In genomic region chr15:62253724-62254123, GRCm38 (mm10) we compare ENCODE assay signal across 23 mouse cellular contexts.
DNase-seq lines count a peak whose midpoint lies in the region; ATAC-seq and TF ChIP-seq lines count a peak whose summit lies in the region.
"Had no signal": no experiment of that assay in that cellular context is flagged by ENCODE, and none has a peak within 500 bp of the region (broad histone marks: within the 10 kb centered on the region; RNA-seq: fewer than 3 reads in every experiment).

No protein-coding gene starts in this region.

- no peaks in the 10 kb centered on the region for H3K36me3 ChIP-seq in heart, postnatal 0 days (replicated peaks; ENCODE audit: control insufficient read depth, insufficient read depth, low read length)
- H3K36me3 ChIP-seq in CH12.LX (replicated peaks in 1 of 2; ENCODE audit: control insufficient read depth in 1 of 2, insufficient read depth in 1 of 2, low read length in 1 of 2), result peaks cover 34 to 80% of the 10 kb centered on the region in 2 experiments
- peaks cover 11 to 30% of the 10 kb centered on the region in 2 experiments for H3K36me3 ChIP-seq in MEL (ENCODE audit: control insufficient read depth in 1 of 2, insufficient read depth in 2 of 2, low read length in 2 of 2)

- no peak overlapping the region for H3K4me3 ChIP-seq in heart, postnatal 0 days (ENCODE audit: low read depth, low read length)
- H3K4me3 ChIP-seq in CH12.LX (replicated peaks in 1 of 3; ENCODE audit: low read depth in 2 of 3, low read length in 2 of 3, poor library complexity in 1 of 3) (no peak overlapping the region), MEL (ENCODE audit: control insufficient read depth in 1 of 2, insufficient read depth in 1 of 2, low read depth in 2 of 2, low read length in 2 of 2) (no peak overlapping the region)

- DNase-seq in heart, adult 11 months, result peak; percentile 19
- no peak for DNase-seq in heart, adult 18-20 months
- peak; percentile 40 for DNase-seq in heart, postnatal 0 days (ENCODE audit: low spot score)
- DNase-seq in heart, postnatal 14 days, result no peak
- DNase-seq in CH12.LX (ENCODE audit: extremely low read depth) (no peak), MEL (ENCODE audit: low read depth, low spot score) (no peak)
- no peak for DNase-seq in thymus, postnatal 25 days
- no peak for DNase-seq in testis, postnatal 14 days (ENCODE audit: low spot score)
- DNase-seq: adrenal gland, adult 2 months; adrenal gland, adult 8-10 months; adrenal gland, postnatal 10 days; adrenal gland, postnatal 14 days; adrenal gland, postnatal 25 days; adrenal gland, postnatal 36 days; B cell, adult 2 months; cerebellum, adult 11 months; cerebellum, adult 11-12 months; cerebellum, adult 18-20 months; cerebellum, adult 2 months had no signal

- no peak overlapping the region for H3K9ac ChIP-seq in heart, postnatal 0 days (replicated peaks; ENCODE audit: low read depth, low read length)
- H3K9ac ChIP-seq in CH12.LX (ENCODE audit: insufficient read depth, low read depth) (no peak overlapping the region), MEL (ENCODE audit: control insufficient read depth, low read depth, low read length, poor library complexity, severe bottlenecking) (no peak overlapping the region)

- H3K79me2 ChIP-seq in CH12.LX (replicated peaks; ENCODE audit: control insufficient read depth, extremely low read depth, insufficient read depth, poor library complexity, severe bottlenecking) (peaks cover 4% of the 10 kb centered on the region), MEL (ENCODE audit: control insufficient read depth, insufficient read depth, low read length, poor library complexity) (no peaks in the 10 kb centered on the region)

- dilution Hi-C loops in CH12.LX (cut with MboI; ENCODE audit: extremely low pct_ligation_motif_present, extremely low pct_unique_long_range_greater_than_20kb, low sequenced_read_pairs), result no loop called here

- 37% methylated on average over 4 of the region's 4 CpGs for WGBS in heart, postnatal 0 days

- H3K27ac ChIP-seq in heart, postnatal 0 days (ENCODE audit: low read depth), result peak overlapping the region; percentile 47
- no peak overlapping the region; the same call in 1 of the 2 replicates for H3K27ac ChIP-seq in CH12.LX (ENCODE audit: insufficient read depth, low read depth)
- H3K27ac ChIP-seq in MEL (ENCODE audit: control insufficient read depth, low read depth, low read length), result no peak overlapping the region

- peak; percentile 40; the same call in 1 of the 2 replicates for TF ChIP-seq EP300 in heart, postnatal 0 days (IDR thresholded peaks at IDR 0.05; ENCODE audit: low read depth)
- TF ChIP-seq EP300 in CH12.LX (IDR thresholded peaks at IDR 0.05; ENCODE audit: low read length) (no peak), MEL (IDR thresholded peaks at IDR 0.05; ENCODE audit: low read depth in 1 of 2, low read length in 2 of 2) (no peak)

- no peaks in the 10 kb centered on the region for H3K9me3 ChIP-seq in heart, postnatal 0 days (replicated peaks; ENCODE audit: control insufficient read depth, low read length)
- H3K9me3 ChIP-seq in CH12.LX (replicated peaks; ENCODE audit: low read length) (peaks cover 16% of the 10 kb centered on the region), MEL (replicated peaks; ENCODE audit: insufficient read depth, low read length) (no peaks in the 10 kb centered on the region)
- H3K9me3 ChIP-seq: G1E had no signal

- TF ChIP-seq POLR2A in CH12.LX (IDR thresholded peaks at IDR 0.05; ENCODE audit: low read depth, low read length), result no peak
- no peak for TF ChIP-seq POLR2A in MEL (IDR thresholded peaks at IDR 0.05; ENCODE audit: control insufficient read depth in 1 of 2, insufficient read depth in 1 of 2, low read depth in 1 of 2, low read length in 2 of 2, poor library complexity in 1 of 2)

- H3K27me3 ChIP-seq in heart, postnatal 0 days (ENCODE audit: control insufficient read depth, insufficient read depth, low read length), result no peaks in the 10 kb centered on the region
- no peaks in the 10 kb centered on the region for H3K27me3 ChIP-seq in CH12.LX (replicated peaks)
- H3K27me3 ChIP-seq in MEL (ENCODE audit: control insufficient read depth in 1 of 2, insufficient read depth in 2 of 2, low read length in 2 of 2), result no peaks in the 10 kb centered on the region
- H3K27me3 ChIP-seq: Patski had no signal

- ATAC-seq in heart, postnatal 0 days (ENCODE audit: insufficient read depth, low read depth), result peak; percentile 73
- ATAC-seq: activated CD4-positive, CD25-positive, alpha-beta regulatory T cell, adult 4 months; CD4-positive, CD25-positive, alpha-beta regulatory T cell, adult 4 months; Patski had no signal

- TF ChIP-seq RAD21 in CH12.LX (IDR thresholded peaks at IDR 0.05; ENCODE audit: low read depth, low read length) (no peak), MEL (IDR thresholded peaks at IDR 0.05; ENCODE audit: low read depth, low read length) (no peak)

- no peak overlapping the region for H3K4me2 ChIP-seq in heart, postnatal 0 days (ENCODE audit: low read depth, low read length)
- H3K4me2 ChIP-seq in CH12.LX (ENCODE audit: insufficient read depth, low read depth, poor library complexity, severe bottlenecking), result no peak overlapping the region

- intact Hi-C loops in heart, postnatal 14 days (cut with DNase I), result no loop called here

- H3K4me1 ChIP-seq in heart, postnatal 0 days (ENCODE audit: control insufficient read depth, insufficient read depth), result peaks cover 8% of the 10 kb centered on the region; the same call in 1 of the 2 replicates
- H3K4me1 ChIP-seq in CH12.LX (ENCODE audit: control insufficient read depth in 1 of 2, insufficient read depth in 2 of 2) (peaks cover 39 to 87% of the 10 kb centered on the region in 2 experiments), MEL (ENCODE audit: control insufficient read depth in 1 of 2, insufficient read depth in 2 of 2, low read length in 2 of 2) (no peaks in the 10 kb centered on the region)

- no peak for TF ChIP-seq CTCF in heart, postnatal 0 days (IDR thresholded peaks at IDR 0.05; ENCODE audit: low read depth)
- TF ChIP-seq CTCF in CH12.LX (conservative IDR thresholded peaks at IDR 0.05 in 1 of 2, IDR thresholded peaks at IDR 0.05 in 1 of 2; ENCODE audit: low read depth in 2 of 2, low read length in 2 of 2) (no peak), MEL (IDR thresholded peaks at IDR 0.05 in 2 of 3, conservative IDR thresholded peaks at IDR 0.05 in 1 of 3; ENCODE audit: control insufficient read depth in 1 of 3, insufficient read depth in 1 of 3, low read depth in 2 of 3, low read length in 3 of 3, poor library complexity in 1 of 3, severe bottlenecking in 1 of 3) (no peak)

- in situ Hi-C loops in CH12.LX (cut with MboI; ENCODE audit: low pct_ligation_motif_present, low pct_unique_long_range_greater_than_20kb, low sequenced_read_pairs), result loop anchor here (25.0 kb wide), 1 partner anchor 841 kb away; no protein-coding TSS in a partner anchor

TF ChIP-seq in CH12.LX, 34 proteins besides CTCF, POLR2A, EP300 and RAD21:
- TF ChIP-seq POLR2AphosphoS2 (IDR thresholded peaks at IDR 0.05; ENCODE audit: low read depth, low read length) (peak; percentile 16; the same call in 1 of the 2 replicates), E2F4 (IDR thresholded peaks at IDR 0.05; ENCODE audit: insufficient replicate concordance, low read depth, low read length) (no peak)
TF ChIP-seq in CH12.LX: peak in this region for 1.

TF ChIP-seq in MEL, 35 proteins besides CTCF, POLR2A, EP300 and RAD21:
- no peak for TF ChIP-seq ELF1 (IDR thresholded peaks at IDR 0.05; ENCODE audit: low read depth, low read length)
- TF ChIP-seq MAFK (IDR thresholded peaks at IDR 0.05; ENCODE audit: borderline replicate concordance, low read depth, low read length), result no peak
- 0 out of 2 replicates have a peak, but pooled peaks have one; percentile 8 for TF ChIP-seq SMC3 (IDR thresholded peaks at IDR 0.05; ENCODE audit: low read depth, low read length)
- no peak; the same call in 1 of the 2 replicates for TF ChIP-seq CHD2 (IDR thresholded peaks at IDR 0.05; ENCODE audit: low read length)
- no peak for TF ChIP-seq ZKSCAN1 (IDR thresholded peaks at IDR 0.05; ENCODE audit: low read depth, low read length)
- no peak for TF ChIP-seq GATA1 (IDR thresholded peaks at IDR 0.05; ENCODE audit: low read depth, low read length)
- TF ChIP-seq ETS1 (IDR thresholded peaks at IDR 0.05; ENCODE audit: low read depth, low read length), result no peak
- TF ChIP-seq TBP (IDR thresholded peaks at IDR 0.05; ENCODE audit: low read depth, low read length), result no peak
- TF ChIP-seq MEF2A (IDR thresholded peaks at IDR 0.05; ENCODE audit: extremely low read depth, insufficient replicate concordance, low read depth, low read length, poor library complexity, severe bottlenecking), result no peak
- peak; percentile 89 for TF ChIP-seq POLR2AphosphoS2 (IDR thresholded peaks at IDR 0.05; ENCODE audit: low read length)
- no peak for TF ChIP-seq E2F4 (IDR thresholded peaks at IDR 0.05; ENCODE audit: borderline replicate concordance, low read depth, low read length)
- TF ChIP-seq ZMIZ1 (IDR thresholded peaks at IDR 0.05; ENCODE audit: low read depth, low read length), result 0 out of 2 replicates have a peak, but pooled peaks have one; percentile 14
TF ChIP-seq in MEL: peak in this region for 3.

Comparison
In these comparisons a context has a peak if more than half of its experiments do, and no peak if none do; other contexts are left out.
1. DNase-seq: peak in heart, adult 11 months (single experiment) and heart, postnatal 0 days (single experiment); none in heart, adult 18-20 months (0 of 2), heart, postnatal 14 days (0 of 2), CH12.LX (single experiment), MEL (single experiment), thymus, postnatal 25 days (single experiment) and testis, postnatal 14 days (single experiment).